Mouse (Mus musculus) brain, embryonic 14.5 days (tissue): ENCODE data around the gene Bms1. TPM values are rescaled to one million over a fixed set of nuclear protein-coding genes. Genes with fewer than 3 reads are reported as not detected.

ENCODE experiments used
- DNase-seq: peaks from one replicate; pipeline ENCODE4 v3.0.0-alpha.2; 2011; ENCODE audit warnings: low read depth
- CTCF ChIP-seq: fragments of 200-500 bp; IDR thresholded peaks from 2 replicates; pipeline ENCODE4 v1.5.1; 2012; ENCODE audit warnings: inconsistent platforms, mild to moderate bottlenecking, moderate library complexity, borderline replicate concordance; ENCODE audit not compliant: insufficient read depth, insufficient read length; ENCODE audit errors: extremely low read depth
- POLR2A ChIP-seq: fragments of 200-500 bp; IDR thresholded peaks from 2 replicates; pipeline ENCODE4 v1.6.1; 2012; ENCODE audit warnings: mild to moderate bottlenecking, inconsistent platforms, borderline replicate concordance; ENCODE audit not compliant: poor library complexity, insufficient read depth, insufficient read length, severe bottlenecking; ENCODE audit errors: extremely low read depth
- polyA plus RNA-seq: library from polyadenylated mRNA; depleted of rRNA; stranded (reverse); fragments of >200 nt; gene quantifications from 2 replicates; pipeline ENCODE4 v1.2.3, GENCODE M21; 2012

Bms1 gene
- polyA plus RNA-seq, 1 experiment, result 21.2 TPM

DNA sequence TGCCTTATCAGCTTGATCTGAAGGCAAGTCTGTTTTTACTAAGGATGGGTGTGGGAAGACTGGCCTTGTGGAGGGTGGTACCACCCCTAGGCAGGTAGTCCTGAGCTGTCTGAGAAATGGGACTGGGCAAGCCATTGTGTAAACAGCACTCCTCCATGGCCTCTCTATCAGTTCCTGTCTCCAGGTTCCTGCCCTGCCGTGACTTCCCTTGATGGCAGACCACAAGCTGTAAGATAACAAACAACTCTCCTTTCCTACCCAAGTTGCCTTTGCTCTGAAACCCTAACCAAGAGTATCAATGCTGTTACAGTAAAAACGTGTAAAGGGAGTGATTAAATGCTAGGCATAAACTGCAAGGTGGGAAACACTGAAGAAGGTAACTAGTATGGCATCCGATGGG, 38.6 kb downstream of the Bms1 start:
- TF ChIP-seq CTCF (no peak), POLR2A (no peak)
- no peak for DNase-seq

DNA sequence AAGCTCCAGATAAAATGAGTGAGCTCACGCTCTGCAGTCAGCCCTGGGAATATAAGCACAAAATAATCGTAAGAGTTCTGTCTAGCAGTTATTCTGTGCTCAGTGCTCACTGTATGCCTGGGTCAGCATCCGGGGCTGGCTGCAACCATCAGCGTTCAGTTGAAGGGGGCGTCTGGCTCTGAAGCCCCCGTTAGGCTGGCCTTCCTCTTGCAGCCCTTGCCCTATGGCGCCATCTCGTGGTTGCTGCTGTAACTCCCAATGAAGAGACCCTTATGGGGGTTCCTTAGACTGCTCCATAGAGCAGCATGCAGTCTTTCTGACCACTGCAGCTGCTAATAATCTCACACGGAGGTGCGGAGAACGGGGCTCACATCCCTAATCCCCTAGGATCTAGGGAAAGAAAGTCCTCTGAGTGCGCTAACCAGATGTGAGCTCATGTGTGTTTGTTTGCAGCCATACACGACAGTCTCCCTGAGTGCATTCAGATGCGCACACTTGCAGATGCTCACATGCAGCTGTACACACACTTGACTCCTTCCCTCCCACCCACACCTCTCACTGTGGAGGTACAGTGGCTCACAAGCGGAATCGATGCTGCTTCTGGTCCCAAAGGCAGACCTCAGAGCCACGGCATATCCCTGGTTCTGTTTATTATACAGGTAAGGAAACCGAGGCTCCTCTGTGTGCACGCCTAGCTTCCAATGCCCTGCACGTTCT, 39.7 kb downstream of the Bms1 start:
- peak; percentile 91 for DNase-seq
- TF ChIP-seq POLR2A (no peak), CTCF (peak; percentile 94)

DNA sequence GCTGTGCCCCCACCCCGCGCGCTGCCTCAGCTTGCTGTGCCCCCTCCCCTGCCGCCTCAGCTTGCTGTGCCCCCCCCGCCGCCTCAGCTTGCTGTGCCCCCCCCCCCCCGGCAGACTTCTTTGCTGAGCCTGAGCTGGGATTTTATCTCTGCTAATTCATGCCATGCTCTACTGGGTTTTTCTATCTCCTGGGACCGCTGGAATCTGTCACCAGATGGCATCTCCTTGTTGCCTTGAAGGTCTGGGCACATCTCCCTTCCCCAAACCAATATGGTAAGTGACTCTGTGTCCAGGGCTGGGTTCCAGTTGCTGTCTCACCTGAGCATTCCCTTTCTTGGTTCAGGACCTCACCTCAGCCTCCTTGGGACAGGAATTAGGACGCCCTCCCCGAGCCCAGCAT, 41.7 kb downstream of the Bms1 start:
- no peak for TF ChIP-seq POLR2A
- no peak for TF ChIP-seq CTCF
- peak; percentile 1 for DNase-seq

DNA sequence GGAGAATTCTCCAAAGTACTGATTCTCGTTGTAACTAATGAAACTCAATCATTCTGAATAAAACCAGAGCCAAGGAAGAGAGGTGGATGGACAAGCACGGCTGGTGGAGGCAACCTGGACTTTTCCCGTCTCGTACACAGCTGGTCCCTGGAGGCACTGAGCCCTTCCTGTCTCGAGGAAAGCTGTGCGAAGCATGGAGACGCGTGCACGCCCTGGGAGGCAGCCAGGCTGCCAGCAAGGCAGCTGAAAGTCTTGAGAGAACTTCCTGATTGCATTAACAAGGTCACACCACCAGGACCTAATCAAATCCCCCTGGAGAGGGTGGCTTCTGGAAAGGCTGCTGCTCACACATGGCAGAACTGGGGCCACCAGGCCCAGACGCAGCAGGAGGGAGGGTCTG, 43.3 kb downstream of the Bms1 start:
- TF ChIP-seq CTCF, result no peak
- no peak for TF ChIP-seq POLR2A
- no peak for DNase-seq

DNA sequence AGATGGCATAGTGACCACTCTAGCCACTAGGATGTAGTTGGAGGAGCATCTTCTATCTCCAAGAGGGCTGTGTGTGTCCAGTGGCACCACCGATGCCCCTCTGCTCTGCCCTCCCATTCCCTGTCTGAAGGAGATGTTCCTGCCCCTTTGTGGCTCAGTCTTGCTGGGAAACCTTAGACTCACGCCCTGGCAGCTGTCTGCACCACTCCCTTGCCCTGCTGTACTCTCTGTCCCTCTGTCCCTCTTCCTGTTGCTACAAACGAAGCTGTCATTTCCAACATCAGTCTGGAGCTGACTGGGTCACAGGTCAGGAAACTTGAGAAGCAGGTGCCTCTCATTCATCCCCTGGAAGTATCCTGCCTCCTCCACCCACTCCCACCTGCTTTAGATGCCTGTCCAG, 43.8 kb downstream of the Bms1 start:
- TF ChIP-seq POLR2A (no peak), CTCF (no peak)
- no peak for DNase-seq

DNA sequence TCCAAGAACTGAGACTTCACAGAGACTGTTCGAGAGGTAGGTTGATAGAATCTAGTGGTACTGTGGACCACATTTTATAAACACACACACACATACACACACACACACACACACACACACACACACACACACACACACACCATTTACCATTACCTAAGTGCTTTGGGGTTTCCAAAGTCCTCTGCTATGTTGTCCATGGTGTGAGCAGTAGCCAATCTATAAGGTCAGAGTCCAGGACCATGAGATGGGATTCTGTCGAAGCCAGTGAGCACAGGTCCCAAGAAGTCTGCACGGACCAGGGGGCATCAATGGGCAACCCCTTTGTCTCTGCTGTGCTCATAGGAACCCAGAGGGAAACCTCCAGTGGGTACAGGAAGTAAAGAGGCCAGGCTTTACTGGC, 44.2 kb downstream of the Bms1 start:
- TF ChIP-seq POLR2A, result no peak
- TF ChIP-seq CTCF, result no peak
- DNase-seq, result no peak

DNA sequence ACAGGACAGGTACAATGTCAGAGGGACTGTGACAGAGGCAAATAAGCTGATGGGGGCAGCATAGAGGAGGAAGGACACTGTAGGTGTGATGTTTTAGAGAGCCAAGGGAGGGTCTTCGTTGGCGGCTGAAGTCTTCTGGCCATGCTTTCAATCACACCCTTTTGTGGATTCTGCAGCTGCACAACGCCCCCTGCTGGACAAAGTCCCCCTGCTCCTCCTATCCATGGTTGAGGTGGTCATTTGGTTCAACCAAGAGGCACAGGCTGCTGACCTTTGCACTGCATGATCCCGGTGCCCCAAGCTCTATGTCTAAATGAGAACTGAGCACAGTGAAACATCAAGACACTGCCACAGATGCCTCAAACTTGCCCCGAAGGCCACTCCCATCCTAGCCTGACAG, 46.0 kb downstream of the Bms1 start:
- peak; percentile 31 for DNase-seq
- TF ChIP-seq CTCF, result peak; percentile 56
- TF ChIP-seq POLR2A, result no peak

DNA sequence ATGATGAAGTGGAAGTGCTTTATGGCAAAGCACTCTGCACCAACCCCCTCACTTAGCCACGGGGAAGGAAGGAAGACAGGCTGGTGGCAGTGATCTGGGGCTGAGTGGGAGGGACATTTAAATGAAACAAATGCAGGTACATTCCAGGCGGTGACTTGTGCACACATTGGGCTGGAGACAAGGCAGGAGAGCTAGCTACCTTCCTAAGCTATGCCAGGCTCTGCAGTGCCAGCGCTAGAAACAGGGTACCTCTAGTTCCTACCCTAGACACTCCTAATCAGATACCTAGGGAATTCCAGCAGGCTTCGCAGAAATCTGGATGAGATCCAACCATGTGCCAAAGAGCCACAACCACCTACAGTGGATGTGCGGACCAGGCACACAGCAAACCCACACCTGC, 46.5 kb downstream of the Bms1 start:
- DNase-seq, result no peak
- TF ChIP-seq CTCF, result no peak
- TF ChIP-seq POLR2A, result no peak

DNA sequence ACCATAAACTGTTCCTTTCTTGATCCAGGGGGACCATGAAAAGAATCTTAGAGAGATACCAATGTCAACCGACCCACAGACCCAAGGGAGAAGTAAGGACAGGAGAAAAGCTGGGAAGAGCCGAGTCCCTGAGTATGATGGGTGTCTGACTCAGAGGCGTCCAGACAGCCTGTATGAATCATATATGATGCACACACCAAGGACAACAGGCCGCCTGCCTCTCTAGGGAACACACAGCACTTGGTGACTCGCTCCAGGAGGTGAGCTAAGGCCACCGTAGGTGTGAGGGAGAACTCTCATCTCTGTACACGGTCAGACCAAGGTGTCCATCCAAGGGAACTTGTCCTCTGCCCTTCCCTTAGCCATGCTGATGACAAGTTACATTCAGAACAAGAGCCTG, 51.8 kb downstream of the Bms1 start:
- no peak for DNase-seq
- TF ChIP-seq CTCF, result no peak
- TF ChIP-seq POLR2A, result no peak

DNA sequence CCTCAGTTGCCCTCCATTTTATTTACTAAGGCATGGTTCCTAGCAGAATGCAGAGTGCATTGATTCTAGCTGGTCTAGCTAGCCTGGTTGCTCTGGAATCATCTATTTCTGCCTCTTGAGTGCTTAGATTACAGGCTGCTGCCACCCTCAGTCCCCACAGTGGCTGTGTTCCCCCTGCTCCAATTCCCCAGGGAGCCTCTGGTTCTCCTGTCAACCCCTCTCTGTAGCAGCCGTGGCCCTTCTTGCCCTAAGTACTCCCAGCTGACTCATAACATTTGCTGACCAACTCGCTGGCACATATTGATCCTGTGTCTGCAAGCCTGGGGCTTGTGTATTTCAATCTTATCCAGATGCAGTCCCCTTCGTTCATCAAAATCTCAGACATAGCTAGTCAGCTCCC, 53.1 kb downstream of the Bms1 start:
- peak; percentile 42 for DNase-seq
- TF ChIP-seq POLR2A (no peak), CTCF (no peak)

DNA sequence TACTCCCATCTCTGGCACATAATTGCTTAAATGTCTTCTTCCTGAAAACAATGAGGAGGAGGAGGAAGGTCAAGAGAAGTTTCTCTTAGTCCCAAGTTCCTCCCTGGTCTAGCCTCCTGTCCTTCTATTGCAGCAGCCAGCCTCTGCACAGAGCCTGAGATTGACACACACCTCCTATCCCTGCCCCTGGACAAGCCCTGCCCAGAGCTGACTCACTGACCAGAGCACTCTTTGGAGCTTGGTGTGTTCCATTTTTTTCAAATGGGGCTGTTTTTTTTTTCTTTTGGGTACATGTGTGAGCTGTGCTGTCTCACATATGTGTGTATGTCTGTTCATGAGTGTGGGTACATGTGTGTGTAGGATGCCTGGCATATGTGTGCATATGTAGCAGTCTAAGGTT, 53.5 kb downstream of the Bms1 start:
- TF ChIP-seq CTCF (no peak), POLR2A (no peak)
- no peak for DNase-seq

DNA sequence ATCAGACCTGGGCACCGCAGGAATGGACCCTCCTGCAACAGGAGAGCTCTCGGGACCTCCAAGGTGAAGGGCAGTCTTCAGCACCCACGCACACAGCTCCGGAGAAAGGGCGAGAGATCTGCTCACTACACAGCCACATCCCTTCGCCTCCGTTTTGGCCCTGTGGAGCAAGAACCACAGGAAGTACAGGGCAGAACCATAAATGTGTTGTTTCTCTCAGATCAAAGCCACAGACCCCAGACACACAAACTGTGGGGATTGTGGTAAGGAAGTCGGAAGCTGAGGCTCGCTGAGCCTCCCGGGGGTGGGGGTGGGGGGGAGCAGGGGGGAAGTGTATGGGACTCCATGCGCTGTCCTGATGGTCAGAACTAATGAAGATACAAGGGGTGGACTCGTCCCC, 68.9 kb downstream of the Bms1 start:
- no peak for DNase-seq
- TF ChIP-seq CTCF (no peak), POLR2A (no peak)
